Mouse (Mus musculus) liver, embryonic 13.5 days (tissue): ENCODE results near the gene Hipk4. TPM values are rescaled to one million over a fixed set of nuclear protein-coding genes. Genes with fewer than 3 reads are reported as not detected.
"Not testable (repeated sequence)": the region's sequence is repeated elsewhere in the genome, so short reads cannot be mapped to it uniquely, and the experiment has no call there.

Experiments used
- ATAC-seq: fragments of 200-750 bp; cut with Nextera tagmentation; 2 replicates; pipeline ENCODE4 v1.8.0; 2017; ENCODE audit warnings: low read depth, mild to moderate bottlenecking, moderate number of reproducible peaks, moderate library complexity
- DNase-seq: peaks from one replicate; pipeline ENCODE4 v3.0.0; 2022
- H3K27ac ChIP-seq: fragments of 300-500 bp; sonication (generic); 2 replicates; pipeline ENCODE4 v1.5.1; 2015; ENCODE audit warnings: moderate library complexity, mild to moderate bottlenecking, inconsistent platforms
- H3K27me3 ChIP-seq: fragments of 300-500 bp; sonication (generic); 2 replicates; pipeline ENCODE4 v1.6.1; 2015; ENCODE audit warnings: mild to moderate bottlenecking, inconsistent platforms
- H3K36me3 ChIP-seq: fragments of 300-500 bp; sonication (generic); 2 replicates; pipeline ENCODE4 v1.6.1; 2015; ENCODE audit warnings: mild to moderate bottlenecking, inconsistent platforms
- H3K4me1 ChIP-seq: fragments of 300-500 bp; sonication (generic); replicated peaks from 2 replicates; pipeline ENCODE4 v1.6.1; 2015; ENCODE audit warnings: inconsistent platforms
- H3K4me2 ChIP-seq: fragments of 300-500 bp; sonication (generic); 2 replicates; pipeline ENCODE4 v1.6.1; 2015; ENCODE audit warnings: inconsistent platforms, mild to moderate bottlenecking, moderate library complexity
- H3K4me3 ChIP-seq: fragments of 300-500 bp; sonication (generic); replicated peaks from 2 replicates; pipeline ENCODE4 v1.5.1; 2015; ENCODE audit warnings: mild to moderate bottlenecking, inconsistent platforms
- H3K9ac ChIP-seq: fragments of 300-500 bp; sonication (generic); 2 replicates; pipeline ENCODE4 v1.6.1; 2015; ENCODE audit warnings: mild to moderate bottlenecking, inconsistent platforms
- H3K9me3 ChIP-seq: fragments of 300-500 bp; sonication (generic); replicated peaks from 2 replicates; pipeline ENCODE4 v1.6.1; 2016; ENCODE audit warnings: inconsistent platforms
- WGBS: fragments of 180-500 bp; shearing (Covaris S2); methylation state at CpG from one replicate; pipeline ENCODE4 v1.1.7; 2015; ENCODE audit not compliant: insufficient replicate concordance; 5-methylcytosine and 5-hydroxymethylcytosine counted together
- polyA plus RNA-seq: library from polyadenylated mRNA; unstranded; fragments of >200 nt; fragmentation: Nextera tagmentation; extraction: Ambion mirVana; gene quantifications from 2 replicates; pipeline ENCODE4 v1.2.1, GENCODE M21; 2015

Hipk4 gene
- polyA plus RNA-seq, 1 experiment from 2014 or later: 0.08 TPM

- Histone ChIP-seq H3K36me3 (peaks cover 15% of the 10 kb centered on the region), H3K9me3 (no peaks in the 10 kb centered on the region), H3K4me3 (peak overlapping the region; percentile 87), H3K4me1 (peaks cover 82% of the 10 kb centered on the region), H3K27me3 (no peaks in the 10 kb centered on the region), H3K4me2 (peak overlapping the region; percentile 81), H3K27ac (peak overlapping the region; percentile 93), H3K9ac (peak overlapping the region; percentile 93)
- DNase-seq (peak; percentile 53), ATAC-seq (no peak)
- WGBS: 2% methylated on average over 13 of the region's 13 CpGs
Observed at GRCm38 (mm10) chr7:27486102-27486769, 36.8 kb upstream of the Hipk4 start.

GRCm38 (mm10) chr7:27486770-27487697 lies 36.0 kb upstream of the Hipk4 start, which contains the start of gene Sertad1:
TSS of gene Sertad1 (plus strand) at chr7:27486910.
- Histone ChIP-seq H3K4me1 (peaks cover 83% of the 10 kb centered on the region), H3K4me3 (peak within 1 kb of the TSS; percentile 87), H3K27me3 (no peaks in the 10 kb centered on the region), H3K4me2 (peak within 1 kb of the TSS; percentile 81), H3K27ac (peak within 1 kb of the TSS; percentile 93), H3K9me3 (no peaks in the 10 kb centered on the region), H3K9ac (peak within 1 kb of the TSS; percentile 93), H3K36me3 (peaks cover 15% of the 10 kb centered on the region)
- ATAC-seq (peak; percentile 78), DNase-seq (peak; percentile 100)
- under 1% methylated on average over 75 of the region's 80 CpGs for WGBS

- Histone ChIP-seq H3K9ac (peak overlapping the region; percentile 93), H3K4me3 (peak overlapping the region; percentile 87), H3K4me1 (peaks cover 83% of the 10 kb centered on the region), H3K4me2 (peak overlapping the region; percentile 81), H3K9me3 (no peaks in the 10 kb centered on the region), H3K36me3 (peaks cover 15% of the 10 kb centered on the region), H3K27me3 (no peaks in the 10 kb centered on the region), H3K27ac (peak overlapping the region; percentile 93)
- peak; percentile 48 for DNase-seq
- WGBS: 2% methylated on average over 13 of the region's 13 CpGs
- no peak for ATAC-seq
Observed at GRCm38 (mm10) chr7:27487740-27488268, 35.3 kb upstream of the Hipk4 start.

- WGBS: 86% methylated on average over 25 of the region's 25 CpGs
- ATAC-seq (no peak), DNase-seq (no peak)
- H3K27me3 ChIP-seq: no peaks in the 10 kb centered on the region
- peaks cover 79% of the 10 kb centered on the region for H3K4me1 ChIP-seq
- peaks cover 15% of the 10 kb centered on the region for H3K36me3 ChIP-seq
- H3K4me2 ChIP-seq: peak overlapping the region; percentile 81
- H3K9me3 ChIP-seq: no peaks in the 10 kb centered on the region
- peak overlapping the region; percentile 80 for H3K9ac ChIP-seq
- peak overlapping the region; percentile 93 for H3K27ac ChIP-seq
- peak overlapping the region; percentile 60 for H3K4me3 ChIP-seq
Observed at GRCm38 (mm10) chr7:27489270-27489869, 33.7 kb upstream of the Hipk4 start.

GRCm38 (mm10) chr7:27490227-27490542 lies 32.9 kb upstream of the Hipk4 start:
- Histone ChIP-seq H3K4me3 (peak overlapping the region; percentile 60), H3K4me1 (peaks cover 77% of the 10 kb centered on the region), H3K9me3 (no peaks in the 10 kb centered on the region), H3K27me3 (no peaks in the 10 kb centered on the region), H3K36me3 (peaks cover 15% of the 10 kb centered on the region), H3K9ac (peak overlapping the region; percentile 80), H3K27ac (peak overlapping the region; percentile 93), H3K4me2 (peak overlapping the region; percentile 81)
- WGBS: 26% methylated on average over 4 of the region's 4 CpGs
- DNase-seq (no peak), ATAC-seq (no peak)

DNA sequence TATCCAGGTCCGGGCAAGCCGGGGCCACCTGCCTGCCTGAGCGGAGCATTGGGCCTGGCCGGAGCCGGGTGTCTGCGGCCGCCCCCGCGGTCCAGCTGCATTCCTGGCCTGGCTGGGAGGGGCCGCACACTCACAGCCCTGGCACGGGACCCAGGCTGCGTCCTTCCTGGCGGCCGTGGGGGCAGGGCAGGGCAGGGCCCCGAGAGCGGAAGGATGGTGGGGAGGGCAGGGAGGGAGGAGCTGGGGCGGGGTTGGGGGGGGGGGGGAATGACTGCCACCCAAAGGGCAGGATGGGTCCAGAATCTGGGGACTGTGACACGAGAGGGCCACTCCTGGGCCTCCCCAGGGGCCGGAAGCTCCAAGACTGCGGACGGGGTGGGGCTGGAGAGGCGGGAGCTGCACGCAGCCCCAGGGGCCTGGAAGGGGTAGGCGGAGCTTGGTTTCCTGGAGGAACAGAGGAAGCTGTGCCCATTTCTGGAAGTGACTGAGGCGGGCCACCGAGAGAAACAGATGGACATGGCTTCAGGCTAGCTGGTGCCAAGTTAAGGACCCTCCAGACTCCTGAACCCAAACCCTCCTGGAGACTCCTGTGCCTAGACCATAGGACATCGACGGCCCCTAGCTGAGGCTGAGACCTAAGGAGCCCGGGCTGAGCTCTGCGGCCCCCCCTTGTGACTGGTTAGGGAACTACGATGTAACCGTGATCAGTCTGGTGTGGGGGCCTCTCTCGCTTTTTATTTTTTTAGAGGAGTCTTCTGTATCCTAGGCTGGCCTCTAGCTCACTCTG lies 32.3 kb upstream of the Hipk4 start:
- Histone ChIP-seq H3K4me3 (peak overlapping the region; percentile 60), H3K4me2 (peak overlapping the region; percentile 81), H3K9ac (peak overlapping the region; percentile 80), H3K9me3 (no peaks in the 10 kb centered on the region), H3K36me3 (peaks cover 15% of the 10 kb centered on the region), H3K27me3 (no peaks in the 10 kb centered on the region), H3K27ac (peak overlapping the region; percentile 93), H3K4me1 (peaks cover 73% of the 10 kb centered on the region)
- ATAC-seq (peak; percentile 89), DNase-seq (peak; percentile 94)
- 0% methylated on average over 33 of the region's 33 CpGs for whole genome bisulfite sequencing

DNA sequence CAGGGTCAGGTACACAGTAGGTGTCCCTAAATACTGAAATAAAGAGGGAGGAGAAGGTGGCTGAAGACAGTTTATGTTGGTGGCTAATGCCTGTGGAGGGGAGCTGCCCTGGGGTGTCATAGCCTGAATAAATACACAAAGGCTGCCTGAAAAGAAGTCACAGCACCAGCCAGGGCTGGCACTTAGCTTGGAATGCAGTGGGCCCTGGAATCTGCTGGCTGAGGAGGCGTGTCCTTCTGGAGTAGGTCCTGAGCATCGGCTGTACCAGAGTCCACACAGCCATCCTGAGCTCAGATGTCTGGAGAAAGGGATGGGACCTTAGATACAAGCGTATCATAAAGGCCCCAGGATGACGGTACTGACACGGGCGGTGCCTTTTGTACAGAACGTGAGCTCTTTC lies 31.2 kb upstream of the Hipk4 start:
- peak overlapping the region; percentile 80 for H3K9ac ChIP-seq
- H3K4me2 ChIP-seq: peak overlapping the region; percentile 81
- no peak for DNase-seq
- H3K36me3 ChIP-seq: peaks cover 15% of the 10 kb centered on the region
- ATAC-seq: no peak
- H3K4me1 ChIP-seq: peaks cover 72% of the 10 kb centered on the region
- no peaks in the 10 kb centered on the region for H3K27me3 ChIP-seq
- H3K4me3 ChIP-seq: 0 out of 2 replicates have a peak overlapping the region, but pooled peaks have one; percentile 60
- peak overlapping the region; percentile 93 for H3K27ac ChIP-seq
- no peaks in the 10 kb centered on the region for H3K9me3 ChIP-seq
- 75% methylated on average over 7 of the region's 7 CpGs for WGBS

DNA sequence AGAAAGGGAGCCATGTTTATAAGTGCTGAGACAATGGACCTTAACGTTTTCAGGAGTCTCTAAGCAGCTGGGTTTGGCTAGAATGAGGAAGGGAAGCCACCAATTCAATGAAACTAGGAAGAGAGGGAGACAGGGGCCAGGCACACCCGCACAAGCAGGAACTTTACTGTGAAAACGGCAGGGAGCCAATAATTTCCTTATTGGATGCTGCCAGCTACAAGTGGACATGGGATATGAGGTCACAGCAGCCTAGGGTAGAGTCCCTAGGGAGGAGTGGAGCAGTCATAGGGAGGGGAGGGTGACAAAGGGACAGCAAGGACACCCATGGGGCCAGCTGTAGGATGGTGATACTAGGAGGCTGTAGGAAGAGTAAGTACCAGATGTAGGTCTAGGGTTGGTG lies 30.0 kb upstream of the Hipk4 start:
- no peaks in the 10 kb centered on the region for H3K9me3 ChIP-seq
- H3K27me3 ChIP-seq: no peaks in the 10 kb centered on the region
- peaks cover 75% of the 10 kb centered on the region for H3K4me1 ChIP-seq
- 0 out of 2 replicates have a peak overlapping the region, but pooled peaks have one; percentile 80 for H3K9ac ChIP-seq
- DNase-seq: no peak
- no peak overlapping the region for H3K4me3 ChIP-seq
- WGBS: 46% methylated on average over 3 of the region's 3 CpGs
- H3K36me3 ChIP-seq: peaks cover 15% of the 10 kb centered on the region
- peak overlapping the region; percentile 93 for H3K27ac ChIP-seq
- ATAC-seq: no peak
- no peak overlapping the region for H3K4me2 ChIP-seq

GRCm38 (mm10) chr7:27493450-27493849 lies 29.6 kb upstream of the Hipk4 start:
- Histone ChIP-seq H3K4me3 (no peak overlapping the region), H3K9ac (0 out of 2 replicates have a peak overlapping the region, but pooled peaks have one; percentile 80), H3K36me3 (peaks cover 15% of the 10 kb centered on the region), H3K9me3 (no peaks in the 10 kb centered on the region), H3K4me2 (no peak overlapping the region), H3K4me1 (peaks cover 71% of the 10 kb centered on the region), H3K27me3 (no peaks in the 10 kb centered on the region), H3K27ac (peak overlapping the region; percentile 93; the same call in 1 of the 2 replicates)
- no peak for ATAC-seq
- no peak for DNase-seq
- WGBS: 73% methylated on average over 5 of the region's 5 CpGs

- not testable (repeated sequence) for H3K27me3 ChIP-seq, H3K4me3 ChIP-seq, H3K36me3 ChIP-seq, H3K9ac ChIP-seq, ATAC-seq, DNase-seq, H3K27ac ChIP-seq, H3K9me3 ChIP-seq, H3K4me2 ChIP-seq
- 71% methylated on average over 9 of the region's 9 CpGs for WGBS
- H3K4me1 ChIP-seq: peaks cover 57% of the 10 kb centered on the region
Observed at GRCm38 (mm10) chr7:27494659-27495367, 28.3 kb upstream of the Hipk4 start.
